19 mouse cellular contexts compared by ENCODE assay signal in genomic region chr6:86506309-86506708, GRCm38 (mm10). TPM values are rescaled to one million over a fixed set of nuclear protein-coding genes. Genes with fewer than 3 reads are reported as not detected.
DNase-seq lines count a peak whose midpoint lies in the region; TF ChIP-seq lines count a peak whose summit lies in the region.
"Had no signal": no experiment of that assay in that cellular context is flagged by ENCODE, and none has a peak within 500 bp of the region (broad histone marks: within the 10 kb centered on the region; RNA-seq: fewer than 3 reads in every experiment).

No protein-coding gene starts in this region.

- in situ Hi-C loops in ES-E14 (cut with MboI; ENCODE audit: low sequenced_read_pairs in 2 of 2, unreplicated experiment in 2 of 2): no loop called here

- no peak for TF ChIP-seq POLR2A in ES-Bruce4 (IDR thresholded peaks at IDR 0.05; ENCODE audit: insufficient read depth, low read length)

- intact Hi-C loops in heart, postnatal 14 days (cut with DNase I): no loop called here
- intact Hi-C loops in gastrocnemius, postnatal 36 days (cut with DNase I): no loop called here

- H3K9ac ChIP-seq in ES-Bruce4 (ENCODE audit: low read depth, poor library complexity, severe bottlenecking) (no peak overlapping the region), ES-E14 (ENCODE audit: insufficient read depth, low read depth, low read length, poor library complexity, severe bottlenecking) (peak overlapping the region; percentile 29; the same call in 1 of the 2 replicates)
- H3K9ac ChIP-seq: embryonic facial prominence, embryonic 13.5 days; embryonic facial prominence, embryonic 15.5 days; forebrain, embryonic 12.5 days had no signal

- no peaks in the 10 kb centered on the region for H3K27me3 ChIP-seq in E14TG2a.4 (ENCODE audit: insufficient read depth, low read length)
- H3K27me3 ChIP-seq in ES-Bruce4 (ENCODE audit: control insufficient read depth, insufficient read depth, low read length, poor library complexity, severe bottlenecking): no peaks in the 10 kb centered on the region
- H3K27me3 ChIP-seq: embryonic facial prominence, embryonic 13.5 days; embryonic facial prominence, embryonic 15.5 days; forebrain, embryonic 12.5 days; Patski had no signal

- H3K27ac ChIP-seq in ES-Bruce4 (ENCODE audit: insufficient read depth, low read length) (peak overlapping the region; percentile 10; the same call in 1 of the 2 replicates), ES-E14 (ENCODE audit: insufficient read depth, low read depth, low read length, poor library complexity, severe bottlenecking) (peak overlapping the region; percentile 74; the same call in 1 of the 2 replicates)
- H3K27ac ChIP-seq: embryonic facial prominence, embryonic 13.5 days; embryonic facial prominence, embryonic 15.5 days; forebrain, embryonic 10.5 days; forebrain, embryonic 12.5 days had no signal

- no peaks in the 10 kb centered on the region for H3K9me3 ChIP-seq in E14TG2a.4 (ENCODE audit: low read length)
- H3K9me3 ChIP-seq in ES-Bruce4 (replicated peaks; ENCODE audit: control insufficient read depth, insufficient read depth, low read length, poor library complexity, severe bottlenecking): no peaks in the 10 kb centered on the region
- no peaks in the 10 kb centered on the region for H3K9me3 ChIP-seq in ES-E14 (ENCODE audit: control insufficient read depth, insufficient read depth, low read depth, low read length)
- H3K9me3 ChIP-seq: embryonic facial prominence, embryonic 13.5 days; embryonic facial prominence, embryonic 15.5 days; forebrain, embryonic 10.5 days; forebrain, embryonic 12.5 days had no signal

- TF ChIP-seq CTCF in E14TG2a.4 (conservative IDR thresholded peaks at IDR 0.05; ENCODE audit: low read length) (no peak), ES-Bruce4 (IDR thresholded peaks at IDR 0.05; ENCODE audit: low read depth, low read length) (no peak)

- TF ChIP-seq EP300 in ES-Bruce4 (IDR thresholded peaks at IDR 0.05; ENCODE audit: insufficient read depth, low read depth, low read length): no peak

- DNase-seq in ES-E14 (ENCODE audit: low read depth, low spot score): no peak
- peak; percentile 65 for DNase-seq in ZHBTc4 (ENCODE audit: low read depth, low spot score)
- DNase-seq in Muller cell, postnatal 12 days (ENCODE audit: inconsistent ontology term): no peak
- no peak for DNase-seq in heart, postnatal 14 days
- DNase-seq in gastrocnemius, postnatal 36 days: no peak
- DNase-seq: adrenal gland, adult 8-10 months; cerebellum, adult 11-12 months; cerebellum, adult 8-10 months; cerebellum, adult 9-11 months; cerebellum, postnatal 36 days; embryo, embryonic 11 days had no signal

- H3K36me3 ChIP-seq in E14TG2a.4 (ENCODE audit: insufficient read depth, low read length) (peaks cover 4% of the 10 kb centered on the region; the same call in 1 of the 2 replicates), ES-Bruce4 (ENCODE audit: control insufficient read depth, insufficient read depth, low read length, poor library complexity, severe bottlenecking) (no peaks in the 10 kb centered on the region), ES-E14 (ENCODE audit: control insufficient read depth, insufficient read depth, low read length, poor library complexity, severe bottlenecking) (no peaks in the 10 kb centered on the region)
- H3K36me3 ChIP-seq: embryonic facial prominence, embryonic 13.5 days; embryonic facial prominence, embryonic 15.5 days; forebrain, embryonic 10.5 days; forebrain, embryonic 12.5 days had no signal

- H3K4me3 ChIP-seq in E14TG2a.4 (replicated peaks; ENCODE audit: low read length) (peak overlapping the region; percentile 56), ES-Bruce4 (ENCODE audit: low read depth, low read length) (no peak overlapping the region), ES-E14 (ENCODE audit: insufficient read depth in 1 of 2, low read depth in 1 of 2, low read length in 2 of 2, poor library complexity in 1 of 2, severe bottlenecking in 1 of 2) (peak overlapping the region in 1 of 2 experiments; percentile 15; a peak in 1 of 4 replicates)
- H3K4me3 ChIP-seq: embryonic facial prominence, embryonic 13.5 days; embryonic facial prominence, embryonic 15.5 days; erythroblast, embryonic 14.5 days; forebrain, embryonic 10.5 days; forebrain, embryonic 12.5 days had no signal

- peaks cover 58% of the 10 kb centered on the region for H3K4me1 ChIP-seq in E14TG2a.4 (replicated peaks; ENCODE audit: low read depth, low read length)
- H3K4me1 ChIP-seq in ES-Bruce4 (ENCODE audit: control insufficient read depth, insufficient read depth, low read length): peaks cover 3% of the 10 kb centered on the region
- peaks cover 4 to 9% of the 10 kb centered on the region in 2 experiments; a peak in 3 of 4 replicates for H3K4me1 ChIP-seq in ES-E14 (ENCODE audit: control insufficient read depth in 2 of 2, insufficient read depth in 2 of 2, low read length in 2 of 2, poor library complexity in 1 of 2)
- H3K4me1 ChIP-seq: embryonic facial prominence, embryonic 13.5 days; embryonic facial prominence, embryonic 15.5 days; forebrain, embryonic 10.5 days; forebrain, embryonic 12.5 days had no signal

TF ChIP-seq in ES-E14, 5 proteins besides CTCF, POLR2A, EP300 and RAD21:
- TF ChIP-seq MAFK (IDR thresholded peaks at IDR 0.05; ENCODE audit: insufficient read depth, low read depth, low read length) (no peak), ZC3H11A (IDR thresholded peaks at IDR 0.05; ENCODE audit: borderline replicate concordance, low read depth, low read length) (no peak)

RNA-seq across cellular contexts. Expression of gene Pcbp1, which starts 19.8 kb away (rescaled TPM):
- polyA plus RNA-seq in ES-Bruce4 (2011; ENCODE audit: insufficient read depth, insufficient read length, low read depth, missing spikeins): 328 and 331 TPM in 2 replicates
- total RNA-seq in ES-E14 (2012; rRNA removed): 68.4 and 102 TPM in 2 replicates
- 100 to 1,000 TPM; 168 to 179 TPM for total RNA-seq in heart, postnatal 14 days (2021)
- 100 to 1,000 TPM; 102 to 112 TPM for total RNA-seq in gastrocnemius, postnatal 36 days (2021)
